Mouse (Mus musculus): ENCODE results near the gene Zcchc4. TPM values are rescaled to one million over a fixed set of nuclear protein-coding genes. Genes with fewer than 3 reads are reported as not detected.

The Zcchc4 gene
- total and polyA plus RNA-seq, 3 experiments, result 14.8 to 18.9 (median 17.2) TPM

GRCm38 (mm10) chr5:52827923-52828322, 52.7 kb downstream of the Zcchc4 start:
- TF ChIP-seq KAT2A (IDR thresholded peaks at IDR 0.05; ENCODE audit: insufficient replicate concordance, low read length), result no peak
- TF ChIP-seq BHLHE40 (IDR thresholded peaks at IDR 0.05; ENCODE audit: low read depth, low read length), result no peak
- TF ChIP-seq PAX5 (IDR thresholded peaks at IDR 0.05; ENCODE audit: low read length), result no peak
- TF ChIP-seq EP300 (IDR thresholded peaks at IDR 0.05; ENCODE audit: low read length), result no peak
- TF ChIP-seq CHD1 (IDR thresholded peaks at IDR 0.05; ENCODE audit: low read depth, low read length), result no peak
- TF ChIP-seq MXI1 (IDR thresholded peaks at IDR 0.05; ENCODE audit: low read depth, low read length), result no peak
- no peak for TF ChIP-seq ELF1 (IDR thresholded peaks at IDR 0.05; ENCODE audit: low read depth, low read length)
- TF ChIP-seq JUN (IDR thresholded peaks at IDR 0.05; ENCODE audit: insufficient read depth, low read depth, low read length), result no peak
- no peak for TF ChIP-seq ZC3H11A (IDR thresholded peaks at IDR 0.05; ENCODE audit: low read depth, low read length)
- no peak for TF ChIP-seq ZKSCAN1 (IDR thresholded peaks at IDR 0.05; ENCODE audit: borderline replicate concordance, low read depth, low read length)
- no peak for TF ChIP-seq GABPA (IDR thresholded peaks at IDR 0.05; ENCODE audit: insufficient replicate concordance, low read depth, low read length)
- TF ChIP-seq MAFK (IDR thresholded peaks at IDR 0.05; ENCODE audit: insufficient replicate concordance, low read length), result no peak
- TF ChIP-seq RAD21 (IDR thresholded peaks at IDR 0.05; ENCODE audit: low read depth, low read length), result no peak
- no peak for TF ChIP-seq ZMIZ1 (IDR thresholded peaks at IDR 0.05; ENCODE audit: low read depth, low read length)

GRCm38 (mm10) chr5:52833005-52833404, 57.8 kb downstream of the Zcchc4 start:
- Histone ChIP-seq H3K36me3 (replicated peaks in 1 of 2; ENCODE audit: control insufficient read depth in 1 of 2, insufficient read depth in 1 of 2, low read length in 1 of 2) (peaks cover 10 to 23% of the 10 kb centered on the region in 2 experiments), H3K9ac (ENCODE audit: insufficient read depth, low read depth) (peak overlapping the region; percentile 89; the same call in 1 of the 2 replicates), H3K79me2 (replicated peaks; ENCODE audit: control insufficient read depth, extremely low read depth, insufficient read depth, poor library complexity, severe bottlenecking) (peaks cover 24% of the 10 kb centered on the region), H3K27me3 (replicated peaks) (no peaks in the 10 kb centered on the region), H3K27ac (ENCODE audit: insufficient read depth, low read depth) (no peak overlapping the region), H3K4me2 (ENCODE audit: insufficient read depth, low read depth, poor library complexity, severe bottlenecking) (no peak overlapping the region), H3K4me3 (replicated peaks in 1 of 3; ENCODE audit: low read depth in 2 of 3, low read length in 2 of 3, poor library complexity in 1 of 3) (peak overlapping the region in 2 of 3 experiments; percentile 64 to 92), H3K4me1 (ENCODE audit: control insufficient read depth in 1 of 2, insufficient read depth in 2 of 2) (peaks cover 2 to 25% of the 10 kb centered on the region in 2 experiments; a peak in 3 of 4 replicates), H3K9me3 (replicated peaks; ENCODE audit: low read length) (no peaks in the 10 kb centered on the region)
- dilution Hi-C loops (cut with MboI; ENCODE audit: extremely low pct_ligation_motif_present, extremely low pct_unique_long_range_greater_than_20kb, low sequenced_read_pairs), result no loop called here
- in situ Hi-C loops (cut with MboI; ENCODE audit: low pct_ligation_motif_present, low pct_unique_long_range_greater_than_20kb, low sequenced_read_pairs), result no loop called here
- DNase-seq (ENCODE audit: extremely low read depth), result peak; percentile 24
- TF ChIP-seq BHLHE40 (IDR thresholded peaks at IDR 0.05; ENCODE audit: low read depth, low read length) (no peak), ZC3H11A (IDR thresholded peaks at IDR 0.05; ENCODE audit: low read depth, low read length) (no peak), MAX (IDR thresholded peaks at IDR 0.05; ENCODE audit: low read length) (no peak), USF1 (IDR thresholded peaks at IDR 0.05; ENCODE audit: low read depth, low read length) (no peak), POLR2AphosphoS2 (IDR thresholded peaks at IDR 0.05; ENCODE audit: low read depth, low read length) (no peak), RAD21 (IDR thresholded peaks at IDR 0.05; ENCODE audit: low read depth, low read length) (no peak)

More at GRCm38 (mm10) chr5:52827923-52828322, 52.7 kb downstream of the Zcchc4 start:
- no peak for DNase-seq (ENCODE audit: extremely low read depth)
- Histone ChIP-seq H3K4me1 (ENCODE audit: control insufficient read depth in 1 of 2, insufficient read depth in 2 of 2) (peaks cover 0 to 3% of the 10 kb centered on the region in 2 experiments; a peak in 1 of 4 replicates), H3K79me2 (replicated peaks; ENCODE audit: control insufficient read depth, extremely low read depth, insufficient read depth, poor library complexity, severe bottlenecking) (no peaks in the 10 kb centered on the region), H3K36me3 (replicated peaks in 1 of 2; ENCODE audit: control insufficient read depth in 1 of 2, insufficient read depth in 1 of 2, low read length in 1 of 2) (peaks cover 20 to 41% of the 10 kb centered on the region in 2 experiments), H3K4me3 (replicated peaks in 1 of 3; ENCODE audit: low read depth in 2 of 3, low read length in 2 of 3, poor library complexity in 1 of 3) (no peak overlapping the region), H3K9ac (ENCODE audit: insufficient read depth, low read depth) (no peak overlapping the region), H3K27me3 (replicated peaks) (no peaks in the 10 kb centered on the region), H3K27ac (ENCODE audit: insufficient read depth, low read depth) (no peak overlapping the region), H3K9me3 (replicated peaks; ENCODE audit: low read length) (no peaks in the 10 kb centered on the region), H3K4me2 (ENCODE audit: insufficient read depth, low read depth, poor library complexity, severe bottlenecking) (no peak overlapping the region)
- in situ Hi-C loops (cut with MboI; ENCODE audit: low pct_ligation_motif_present, low pct_unique_long_range_greater_than_20kb, low sequenced_read_pairs), result no loop called here
- dilution Hi-C loops (cut with MboI; ENCODE audit: extremely low pct_ligation_motif_present, extremely low pct_unique_long_range_greater_than_20kb, low sequenced_read_pairs), result no loop called here
